Mouse (Mus musculus) ES-E14 (cell line): ENCODE measurements around the gene Slamf6. TPM values are rescaled to one million over a fixed set of nuclear protein-coding genes. Genes with fewer than 3 reads are reported as not detected.

Experiments
- DNase-seq: peaks from one replicate; pipeline ENCODE4 v3.0.0-alpha.2; 2013; ENCODE audit warnings: low read depth, low spot score
- H3K27ac ChIP-seq: 2 replicates; pipeline ENCODE4 v1.5.1; 2012; ENCODE audit warnings: low read depth, mild to moderate bottlenecking, low read length, moderate library complexity, mixed read lengths; ENCODE audit not compliant: poor library complexity, insufficient read depth, severe bottlenecking
- H3K36me3 ChIP-seq: 2 replicates; pipeline ENCODE4 v1.6.1; 2012; ENCODE audit warnings: mild to moderate bottlenecking, low read length, moderate library complexity, mixed read lengths; ENCODE audit not compliant: control insufficient read depth, poor library complexity, insufficient read depth, severe bottlenecking
- H3K4me1 ChIP-seq, 2 experiments: fragments of 150-350 bp in 1 of 2; sonication (generic) in 1 of 2; 2 replicates each; pipeline ENCODE4 v1.6.1; 2012; ENCODE audit warnings: low read length in 2 of 2, mild to moderate bottlenecking in 1 of 2, mixed read lengths in 1 of 2; ENCODE audit not compliant: control insufficient read depth in 2 of 2, insufficient read depth in 2 of 2, poor library complexity in 1 of 2
- H3K4me3 ChIP-seq, 2 experiments: fragments of 150-350 bp in 1 of 2; sonication (generic) in 1 of 2; 2 replicates each; pipeline ENCODE4 v1.5.1; 2012; ENCODE audit warnings: low read length in 2 of 2, low read depth in 1 of 2, mild to moderate bottlenecking in 1 of 2, mixed read lengths in 1 of 2; ENCODE audit not compliant: insufficient read depth in 1 of 2, poor library complexity in 1 of 2, severe bottlenecking in 1 of 2
- H3K9ac ChIP-seq: 2 replicates; pipeline ENCODE4 v1.6.1; 2012; ENCODE audit warnings: low read depth, mild to moderate bottlenecking, low read length, mixed read lengths; ENCODE audit not compliant: poor library complexity, insufficient read depth, severe bottlenecking
- H3K9me3 ChIP-seq: fragments of 150-350 bp; sonication (generic); 2 replicates; pipeline ENCODE4 v1.6.1; 2012; ENCODE audit warnings: low read depth, mild to moderate bottlenecking, low read length; ENCODE audit not compliant: control insufficient read depth, insufficient read depth
- CHD2 ChIP-seq: IDR thresholded peaks from 2 replicates; pipeline ENCODE4 v1.6.1; 2014; ENCODE audit warnings: mild to moderate bottlenecking, low read depth, low read length, inconsistent platforms
- HCFC1 ChIP-seq: IDR thresholded peaks from 2 replicates; pipeline ENCODE4 v1.6.1; 2012; ENCODE audit warnings: low read length, inconsistent platforms, borderline replicate concordance; ENCODE audit not compliant: insufficient read depth
- MAFK ChIP-seq: IDR thresholded peaks from 2 replicates; pipeline ENCODE4 v1.6.1; 2014; ENCODE audit warnings: mild to moderate bottlenecking, low read depth, low read length, inconsistent platforms; ENCODE audit not compliant: insufficient read depth
- ZC3H11A ChIP-seq: IDR thresholded peaks from 2 replicates; pipeline ENCODE4 v1.6.1; 2012; ENCODE audit warnings: low read depth, mild to moderate bottlenecking, inconsistent platforms, low read length, borderline replicate concordance
- ZNF384 ChIP-seq: IDR thresholded peaks from 2 replicates; pipeline ENCODE4 v1.6.1; 2012; ENCODE audit warnings: low read depth, low read length, inconsistent platforms
- in situ Hi-C, 2 experiments: fragments of 600-800 bp; cut with MboI; formaldehyde crosslinking; loops; one replicate each; pipeline ENCODE4 v1.15.1; 2025; ENCODE audit warnings: low sequenced_read_pairs in 2 of 2, inconsistent platforms in 1 of 2; ENCODE audit not compliant: unreplicated experiment in 2 of 2
- total RNA-seq: library from RNA; depleted of rRNA; stranded (reverse); fragments of 300-350 nt; gene quantifications from 2 replicates; pipeline ENCODE4 v1.2.3, GENCODE M21; 2012

The Slamf6 gene
- total RNA-seq, 1 experiment: 0.31 TPM

DNA sequence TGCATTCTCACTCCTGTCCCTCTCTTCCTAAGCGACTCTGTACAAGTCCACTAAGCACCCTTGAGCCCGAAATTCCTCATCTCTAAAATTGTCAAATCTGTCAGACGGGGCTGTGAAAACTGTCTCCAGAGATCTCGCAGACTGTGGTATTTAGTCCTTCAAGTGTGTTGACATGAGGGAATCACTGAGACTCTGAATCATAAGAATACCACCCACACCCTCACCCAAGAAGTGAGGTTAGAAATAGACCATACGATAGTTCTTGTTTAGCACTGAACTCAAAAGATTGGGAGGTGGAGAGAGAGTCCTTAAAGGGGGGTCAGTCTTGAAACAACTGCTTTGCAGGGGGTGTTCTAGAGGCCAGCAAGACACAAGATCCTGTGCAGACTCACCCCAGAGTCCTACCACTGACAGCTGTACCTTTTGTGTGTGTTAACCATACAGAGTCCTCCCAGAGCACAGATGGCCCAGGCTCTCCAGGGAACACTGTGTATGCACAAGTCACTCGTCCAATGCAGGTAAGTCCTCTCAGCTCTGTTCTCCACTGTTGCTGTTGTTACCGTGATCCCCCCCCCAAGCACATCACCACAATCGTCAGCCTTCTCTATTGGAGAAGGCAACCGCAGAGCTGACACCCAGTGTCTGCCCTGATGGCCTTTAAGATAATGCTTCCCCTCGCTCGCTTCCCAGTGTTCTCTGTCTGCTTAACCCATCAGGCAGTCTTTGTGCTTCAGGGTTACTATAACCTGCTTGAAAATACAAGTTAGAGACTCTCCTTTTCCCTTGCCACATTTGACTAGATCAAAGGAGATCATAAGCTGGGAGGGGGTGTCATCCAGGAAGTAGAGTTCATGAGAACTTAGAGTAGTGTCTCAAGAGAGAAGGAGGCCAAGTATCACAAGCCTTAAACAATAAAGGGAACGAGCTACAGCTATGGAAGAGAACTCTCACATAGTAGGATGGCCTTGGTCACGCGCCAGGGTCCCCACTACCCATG is 21.9 kb downstream of the Slamf6 start:
- in situ Hi-C loops: no loop called here
- no peak for TF ChIP-seq HCFC1
- TF ChIP-seq MAFK: no peak
- TF ChIP-seq ZNF384: no peak
- TF ChIP-seq CHD2: no peak
- TF ChIP-seq ZC3H11A: no peak

DNA sequence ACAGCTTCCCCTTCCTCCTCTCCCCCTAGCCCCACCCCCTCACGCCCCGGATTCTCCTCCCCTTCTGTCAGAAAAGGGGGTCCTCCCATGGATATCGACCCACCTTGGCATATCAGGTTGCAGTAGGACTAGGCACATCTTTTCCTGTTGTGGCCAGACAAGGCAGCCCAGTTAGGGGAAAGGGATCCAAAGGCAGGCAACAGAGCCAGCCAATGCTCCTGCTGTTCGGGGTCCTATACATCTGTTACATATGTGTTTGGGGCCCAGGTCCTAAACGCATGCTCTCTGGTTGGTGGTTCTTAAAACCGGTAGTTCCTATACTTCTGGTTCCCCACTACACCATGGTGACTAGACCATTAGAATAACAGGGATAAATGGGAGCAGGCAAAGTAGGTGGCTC is 23.3 kb downstream of the Slamf6 start:
- Histone ChIP-seq H3K4me3 (no peak overlapping the region), H3K4me1 (no peaks in the 10 kb centered on the region), H3K36me3 (no peaks in the 10 kb centered on the region), H3K9ac (no peak overlapping the region), H3K9me3 (no peaks in the 10 kb centered on the region), H3K27ac (no peak overlapping the region)
- in situ Hi-C loops: no loop called here
- DNase-seq: no peak
- no peak for TF ChIP-seq CHD2
- no peak for TF ChIP-seq HCFC1
- no peak for TF ChIP-seq ZNF384
- no peak for TF ChIP-seq MAFK
- no peak for TF ChIP-seq ZC3H11A

More for the DNA sequence above, 21.9 kb downstream of the Slamf6 start:
- Histone ChIP-seq H3K4me1 (no peaks in the 10 kb centered on the region), H3K36me3 (no peaks in the 10 kb centered on the region), H3K9me3 (no peaks in the 10 kb centered on the region), H3K27ac (no peak overlapping the region), H3K9ac (no peak overlapping the region), H3K4me3 (no peak overlapping the region)
- DNase-seq: no peak

GRCm38 (mm10) chr1:171946447-171946995 is 29.2 kb downstream of the Slamf6 start:
- peaks cover 4 to 7% of the 10 kb centered on the region in 2 experiments; a peak in 3 of 4 replicates for H3K4me1 ChIP-seq
- DNase-seq: peak; percentile 33
- no peaks in the 10 kb centered on the region for H3K9me3 ChIP-seq
- no peaks in the 10 kb centered on the region for H3K36me3 ChIP-seq
- no peak overlapping the region for H3K27ac ChIP-seq
- TF ChIP-seq ZNF384 (peak; percentile 46; the same call in 1 of the 2 replicates), CHD2 (no peak), ZC3H11A (no peak)
- no peak overlapping the region for H3K4me3 ChIP-seq
- no peak overlapping the region for H3K9ac ChIP-seq
- in situ Hi-C loops: no loop called here

DNA sequence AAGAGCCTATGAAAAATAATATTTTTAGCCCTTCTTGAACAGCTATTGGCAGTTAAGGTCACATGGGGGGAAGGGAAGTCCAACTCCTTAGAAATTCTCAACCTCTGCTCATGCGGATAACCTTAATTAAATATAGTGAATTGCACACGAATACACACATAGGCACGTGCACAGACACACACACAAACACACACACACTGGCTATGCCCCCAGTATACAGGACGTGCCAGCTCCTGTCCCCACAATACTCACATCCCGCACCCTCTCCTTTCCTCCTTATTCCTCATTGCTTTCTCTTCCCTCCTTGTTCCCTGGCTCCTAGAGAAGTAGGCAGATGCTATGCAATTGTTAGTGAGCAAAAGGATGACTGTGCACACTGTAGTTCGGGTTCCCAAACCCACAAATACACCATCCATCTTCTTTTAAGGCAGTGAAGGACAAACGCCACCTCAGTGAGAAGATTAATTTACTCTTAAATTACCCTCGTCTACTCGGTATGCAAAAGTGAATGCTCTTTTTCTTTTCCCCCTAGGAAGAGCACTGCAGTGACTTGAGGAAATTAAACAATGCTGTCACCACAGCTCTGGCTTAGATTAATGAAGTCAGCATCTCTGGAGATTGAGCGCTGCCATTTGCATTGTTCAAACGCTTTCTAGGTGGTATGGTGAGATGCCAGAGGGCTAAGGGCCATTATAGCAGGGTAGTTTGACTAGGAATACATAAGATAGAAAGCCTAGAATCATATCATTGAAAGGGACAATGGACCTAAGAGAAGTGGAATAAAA is 31.0 kb downstream of the Slamf6 start:
- no peaks in the 10 kb centered on the region for H3K36me3 ChIP-seq
- no peak overlapping the region for H3K4me3 ChIP-seq
- DNase-seq: no peak
- H3K4me1 ChIP-seq: peaks cover 4 to 7% of the 10 kb centered on the region in 2 experiments; a peak in 3 of 4 replicates
- H3K27ac ChIP-seq: no peak overlapping the region
- in situ Hi-C loops: no loop called here
- TF ChIP-seq HCFC1 (no peak), CHD2 (no peak), ZNF384 (no peak), ZC3H11A (no peak), MAFK (no peak)
- no peak overlapping the region for H3K9ac ChIP-seq
- no peaks in the 10 kb centered on the region for H3K9me3 ChIP-seq
